Mouse (Mus musculus) heart, postnatal 36 days (tissue): ENCODE results near the gene Plin4. TPM values are rescaled to one million over a fixed set of nuclear protein-coding genes. Genes with fewer than 3 reads are reported as not detected.

Source experiments
- DNase-seq, 2 experiments: peaks; one replicate each; pipeline ENCODE4 v3.0.0; 2021 to 2022
- intact Hi-C: fragments of 180-260 bp; cut with DNase I; formaldehyde crosslinking; loops from one replicate; pipeline ENCODE4 v1.15.1; 2025
- total RNA-seq, 2 experiments: library from RNA; stranded (reverse); gene quantifications; 2 replicates each; pipeline ENCODE4 v1.2.3; 2021

The Plin4 gene
- total RNA-seq: 100 to 1,000 TPM; 157 to 172 TPM

DNA sequence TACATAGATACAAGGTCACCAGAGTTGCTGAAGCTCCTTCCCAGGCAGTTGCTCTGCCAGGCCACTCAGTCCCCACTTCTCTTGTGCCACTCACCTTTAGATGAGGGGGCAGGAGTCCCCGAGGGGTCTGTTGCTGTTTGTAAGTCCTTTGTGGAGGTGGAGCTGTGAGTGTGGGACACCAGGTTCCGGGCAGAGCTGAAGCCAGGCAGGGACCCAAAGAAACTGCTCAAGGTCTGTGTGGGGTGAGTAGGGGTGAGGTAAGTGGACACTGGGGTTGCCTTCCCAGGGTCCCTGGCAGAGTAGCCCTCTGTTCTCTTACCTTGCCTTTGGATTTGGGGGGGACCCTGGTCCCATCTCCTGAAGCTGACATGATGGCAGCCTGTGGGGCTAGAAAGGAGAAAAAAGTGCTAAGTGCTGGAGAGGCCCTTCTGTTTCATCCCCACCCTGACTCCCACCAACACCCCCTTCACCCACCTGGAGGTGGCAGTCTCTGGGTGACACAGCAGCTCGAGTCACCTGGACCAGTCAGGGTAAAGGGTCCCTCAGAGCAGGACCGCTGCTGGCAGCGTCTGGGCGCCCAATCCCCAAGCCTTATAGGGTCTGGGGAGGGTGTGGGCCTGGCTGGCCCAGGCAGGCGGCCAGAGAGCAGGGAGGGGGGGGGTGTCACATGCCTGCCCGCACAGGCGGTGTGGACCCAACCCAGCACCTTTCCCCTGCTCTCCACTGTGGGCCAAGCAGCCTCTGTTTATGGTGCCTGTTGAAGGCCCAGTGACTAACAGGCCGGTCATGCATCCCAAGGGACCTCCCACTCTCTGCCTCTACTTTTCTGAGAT, at the start of gene Plin4:
Gene Plin4, minus strand, starts transcription at position 585 of the 833 bp plus-strand sequence.
- intact Hi-C loops: loop anchor here (5.0 kb wide), 1 partner anchor 148 kb away; the partner anchor contains the start of gene Fem1a

DNA sequence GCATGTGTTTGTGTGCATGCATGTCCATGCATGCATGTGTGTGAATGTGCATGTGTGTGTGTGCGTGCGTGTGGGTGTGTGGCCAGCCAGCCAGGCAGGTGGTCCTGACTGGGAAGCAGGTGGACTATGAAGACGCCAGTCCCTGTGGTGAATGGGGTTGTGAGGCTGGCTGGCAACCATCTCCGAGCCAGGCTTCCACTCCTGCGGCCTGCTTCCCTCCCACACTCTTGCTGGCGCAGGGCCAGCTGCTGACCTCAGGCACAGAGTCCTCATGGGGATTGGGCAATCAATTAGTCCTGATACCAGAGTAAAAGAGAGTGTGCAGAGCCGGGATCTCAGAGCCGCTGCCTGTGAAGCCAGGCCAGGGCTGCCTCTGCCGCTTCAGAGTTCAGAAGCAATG, 44.0 kb upstream of the Plin4 start:
- DNase-seq: peak; percentile 53 to 66
- intact Hi-C loops: no loop called here

More for the DNA sequence above, at the start of gene Plin4:
- DNase-seq: peak; percentile 69 to 74

DNA sequence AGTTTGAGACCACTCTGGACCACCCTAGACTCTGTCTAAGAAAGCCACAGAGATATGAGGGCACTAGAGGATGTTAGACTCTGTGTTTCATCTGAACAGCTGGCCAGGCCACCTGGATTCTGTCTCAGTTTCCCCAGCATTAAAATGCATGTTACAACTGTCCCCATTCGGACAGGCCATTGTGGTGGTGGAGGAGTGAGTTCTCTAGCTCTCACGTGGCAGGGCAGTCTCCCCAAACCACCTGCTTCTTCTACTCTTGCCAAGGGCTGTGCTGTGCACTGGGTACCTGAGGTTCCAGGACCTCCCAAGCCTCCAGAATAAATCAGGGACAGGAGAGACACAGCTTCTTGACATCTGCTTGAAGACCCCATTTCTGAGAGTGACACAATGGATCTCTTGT, 40.3 kb upstream of the Plin4 start:
- DNase-seq: no peak
- intact Hi-C loops: no loop called here

DNA sequence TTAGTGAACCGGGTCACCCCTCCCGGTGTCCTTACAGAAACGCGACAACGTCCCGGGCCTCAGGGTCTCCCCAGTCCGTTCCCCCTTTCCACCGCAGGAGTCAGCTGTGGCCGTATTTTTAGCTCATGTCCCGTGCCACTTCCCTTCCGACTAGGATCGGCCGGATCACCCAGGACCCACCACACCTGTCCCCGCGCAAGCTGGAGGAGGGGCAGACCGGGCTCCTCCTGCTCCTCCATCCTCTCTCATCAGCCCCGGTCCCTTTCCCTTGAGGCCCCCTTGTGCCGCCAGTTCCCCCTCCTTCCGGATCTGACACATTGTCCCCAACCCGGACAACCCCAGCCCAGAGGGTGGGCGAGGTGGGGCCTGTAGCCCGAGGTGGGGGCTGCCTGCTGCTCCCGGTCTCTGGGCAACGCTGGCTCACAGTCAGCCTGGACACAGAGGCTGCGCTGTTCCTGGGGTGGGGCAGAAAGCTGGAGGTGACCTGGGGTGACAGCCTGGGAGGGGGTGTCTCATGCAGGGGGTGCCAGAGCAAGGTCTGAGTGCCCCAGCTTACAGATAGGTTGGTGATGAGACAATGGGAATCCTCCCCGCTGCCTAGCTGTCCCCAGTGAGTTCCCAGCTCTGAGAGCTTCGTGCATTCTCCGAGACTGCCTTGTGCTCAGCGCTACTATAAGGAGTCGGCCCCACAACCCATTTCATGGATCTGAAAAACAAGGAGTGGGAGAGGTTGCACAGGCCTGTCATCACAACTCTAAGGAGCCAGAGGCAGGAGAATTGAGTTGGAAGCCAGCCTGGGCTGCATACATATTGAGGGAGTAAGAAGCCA, 39.4 kb upstream of the Plin4 start:
- no peak for DNase-seq
- intact Hi-C loops: no loop called here

DNA sequence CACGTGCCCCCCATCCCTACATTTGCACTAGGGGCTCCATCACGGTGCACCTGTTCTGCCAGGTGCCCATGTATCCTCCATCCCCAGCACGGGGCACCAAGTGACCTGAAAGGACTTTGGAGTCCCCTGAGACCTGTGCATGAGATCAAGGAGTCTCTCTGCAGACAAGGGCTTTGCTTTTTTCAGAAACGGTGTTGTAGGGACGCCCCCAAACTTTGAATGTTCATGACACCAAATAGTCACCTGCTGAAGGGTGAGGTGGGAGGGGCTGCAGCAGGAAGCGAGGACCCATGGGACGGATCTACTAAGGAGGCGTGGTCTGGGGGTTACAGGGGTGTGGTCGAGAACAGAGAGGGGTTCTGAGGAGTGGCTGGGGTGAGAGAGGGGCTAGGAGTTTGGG, 38.7 kb upstream of the Plin4 start:
- intact Hi-C loops: no loop called here
- no peak for DNase-seq

DNA sequence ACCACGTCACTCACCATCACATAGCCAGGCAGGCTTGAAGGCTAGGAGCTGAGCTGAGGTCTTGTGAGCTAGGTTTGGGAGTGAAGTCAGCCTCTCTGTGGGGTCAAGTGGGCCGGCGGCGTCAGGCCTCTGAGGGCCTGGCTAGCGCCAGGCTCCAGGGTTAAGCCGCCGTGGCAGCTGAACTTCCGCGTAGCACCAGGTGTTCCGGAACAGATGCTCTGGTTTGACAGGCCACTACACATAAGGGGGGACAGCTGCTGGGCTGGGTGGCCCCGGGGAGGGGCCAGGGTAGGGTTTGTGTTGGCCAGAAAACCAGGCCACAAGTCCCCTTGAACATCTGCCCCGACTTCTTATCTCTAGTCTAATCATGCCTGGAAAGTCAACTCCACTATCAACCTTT, 37.8 kb upstream of the Plin4 start:
- no peak for DNase-seq
- intact Hi-C loops: no loop called here

DNA sequence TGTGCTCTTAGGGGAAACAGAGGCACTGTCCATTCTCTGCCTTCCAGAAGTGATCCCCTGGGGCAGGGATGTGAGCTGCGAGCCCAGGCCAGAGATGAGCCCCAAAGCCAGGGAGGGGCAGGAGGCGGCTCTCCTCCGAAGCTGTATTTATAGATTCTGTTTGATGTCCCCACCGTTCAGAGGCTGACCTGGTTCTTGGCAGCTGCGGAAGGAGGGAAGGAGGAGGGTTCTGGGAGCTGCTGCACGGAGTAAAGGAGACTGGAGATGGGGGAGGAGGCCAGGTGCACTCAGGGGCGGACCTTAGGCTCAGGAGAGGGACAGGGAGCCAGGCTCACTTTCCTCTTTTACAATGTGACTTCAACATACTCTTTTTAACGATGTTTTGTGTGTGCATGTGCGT, 36.5 kb upstream of the Plin4 start:
- intact Hi-C loops: no loop called here

DNA sequence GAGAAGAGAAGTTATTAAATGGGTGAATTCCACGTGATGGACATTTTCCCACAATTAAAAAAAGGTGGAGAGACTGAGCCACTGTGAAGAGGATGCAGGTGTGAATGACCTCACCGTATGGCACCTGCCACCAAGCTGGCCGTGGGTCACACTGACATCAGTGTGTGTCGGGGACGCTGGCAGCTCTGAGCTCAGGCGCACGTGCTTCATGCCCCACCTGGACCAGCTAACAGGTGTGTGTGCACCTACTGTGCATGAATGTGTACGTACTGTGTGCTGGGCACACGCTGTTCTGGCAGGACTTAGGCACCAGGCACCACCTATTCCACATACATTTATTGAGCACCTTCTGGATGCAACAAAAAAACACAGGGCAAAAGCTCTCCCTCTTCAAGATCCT, 34.9 kb upstream of the Plin4 start:
- intact Hi-C loops: no loop called here
- DNase-seq: no peak

More for the DNA sequence above, 36.5 kb upstream of the Plin4 start:
- no peak for DNase-seq

DNA sequence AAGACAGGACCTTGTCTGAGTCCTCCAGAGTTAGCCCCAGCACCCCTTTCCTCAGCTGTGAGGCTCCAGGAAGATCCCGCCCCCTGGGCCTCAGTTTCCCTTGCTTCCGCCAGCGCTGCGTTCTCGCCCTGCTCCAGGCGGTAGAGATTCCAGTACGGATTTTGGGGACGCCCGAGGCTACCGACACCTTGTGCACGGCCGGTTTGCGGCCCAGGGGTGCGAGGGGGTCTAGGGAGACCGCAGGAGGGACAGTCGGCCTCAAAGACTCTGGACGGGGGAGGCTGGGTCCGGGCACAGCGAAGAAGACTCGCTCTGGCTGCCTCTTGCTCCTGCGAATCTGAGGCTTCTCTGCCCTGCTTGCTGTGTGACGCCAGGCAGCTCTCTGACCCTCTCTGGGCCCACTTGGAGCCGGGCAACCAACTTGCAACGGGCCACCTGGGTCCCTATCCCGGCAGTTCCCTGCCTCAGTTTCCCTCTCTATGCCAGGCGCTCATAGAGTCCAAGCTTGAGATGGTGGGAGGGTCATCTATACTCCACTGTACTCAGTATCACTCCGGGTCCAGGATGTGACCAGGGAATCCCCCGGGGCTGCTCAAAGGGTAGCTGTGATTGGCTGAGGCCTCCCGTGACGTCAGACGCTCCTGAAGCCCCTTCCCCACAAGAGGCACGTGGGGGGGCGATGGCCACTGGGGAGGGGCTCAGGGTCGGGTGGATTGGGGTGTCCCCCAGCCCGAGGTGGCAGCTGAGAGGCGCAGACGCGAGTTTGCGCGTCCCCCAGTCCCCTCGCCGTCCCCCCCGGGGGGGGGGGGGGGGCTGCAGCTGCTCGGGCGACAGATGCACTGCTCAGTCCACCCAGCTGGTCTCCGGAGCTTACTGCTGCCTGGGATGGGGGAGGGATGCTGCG, 32.4 kb upstream of the Plin4 start:
- intact Hi-C loops: no loop called here
- DNase-seq: peak in 1 of 2 experiments; percentile 64

DNA sequence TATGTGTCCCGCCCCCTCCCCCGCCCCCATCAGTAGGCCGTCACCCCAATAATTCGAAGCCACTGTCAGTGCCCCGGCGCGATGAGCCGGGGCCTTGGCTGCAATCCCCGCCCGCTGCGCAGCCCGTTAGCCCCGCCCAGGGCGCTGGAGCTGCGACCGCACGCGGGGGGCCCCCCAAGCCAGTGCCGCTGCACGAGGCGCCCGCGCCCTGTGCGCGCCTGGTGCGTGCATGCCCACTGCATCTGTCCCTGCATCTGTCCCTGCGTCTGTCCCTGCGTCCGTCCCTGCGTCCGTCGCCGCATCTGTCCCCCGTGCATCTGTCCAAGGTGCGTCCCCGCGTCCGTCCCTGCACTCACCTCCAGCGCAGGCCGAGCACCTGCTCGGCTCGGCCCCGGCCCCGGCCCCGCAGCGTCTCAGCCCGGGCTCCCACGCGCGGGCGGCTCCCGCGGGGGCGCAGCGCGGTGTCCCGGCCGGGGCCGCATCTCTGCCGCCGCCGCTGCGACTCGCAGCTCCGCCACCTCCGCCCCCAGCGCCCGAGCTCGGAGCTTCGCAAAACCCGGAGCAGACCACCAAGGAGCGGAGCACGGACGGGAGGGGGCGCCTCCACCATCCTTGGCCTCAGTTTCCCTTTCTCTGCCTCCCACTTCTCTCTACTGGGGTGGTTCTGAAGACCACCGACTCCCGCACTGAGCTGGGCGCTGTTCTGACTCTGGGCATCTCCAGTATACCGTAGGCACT, 30.4 kb upstream of the Plin4 start, which contains the start of gene Sema6b:
Gene Sema6b, minus strand, starts transcription at position 486 of the 738 bp plus-strand sequence.
- peak; percentile 67 to 79 for DNase-seq
- intact Hi-C loops: no loop called here

DNA sequence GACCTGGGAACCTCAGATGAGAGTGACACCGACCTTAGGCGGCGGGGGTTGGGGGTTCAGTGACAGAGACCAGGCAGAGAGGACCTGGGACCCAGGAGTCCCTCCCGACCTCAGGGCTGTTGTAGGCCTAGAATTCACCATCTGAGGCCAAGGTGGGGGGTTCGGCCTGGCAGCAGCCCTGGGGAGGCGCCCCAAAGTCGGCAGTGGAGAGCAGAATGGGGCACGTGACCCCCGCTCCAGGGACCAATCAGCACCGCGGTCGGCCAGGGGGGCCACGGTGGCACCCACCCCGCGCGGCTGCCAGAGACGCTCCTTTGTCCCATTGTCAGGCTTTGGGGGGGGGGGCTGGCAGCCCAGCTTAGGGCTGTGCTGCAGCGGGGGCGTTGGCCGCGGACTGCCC, 29.8 kb upstream of the Plin4 start:
- no peak for DNase-seq
- intact Hi-C loops: no loop called here

DNA sequence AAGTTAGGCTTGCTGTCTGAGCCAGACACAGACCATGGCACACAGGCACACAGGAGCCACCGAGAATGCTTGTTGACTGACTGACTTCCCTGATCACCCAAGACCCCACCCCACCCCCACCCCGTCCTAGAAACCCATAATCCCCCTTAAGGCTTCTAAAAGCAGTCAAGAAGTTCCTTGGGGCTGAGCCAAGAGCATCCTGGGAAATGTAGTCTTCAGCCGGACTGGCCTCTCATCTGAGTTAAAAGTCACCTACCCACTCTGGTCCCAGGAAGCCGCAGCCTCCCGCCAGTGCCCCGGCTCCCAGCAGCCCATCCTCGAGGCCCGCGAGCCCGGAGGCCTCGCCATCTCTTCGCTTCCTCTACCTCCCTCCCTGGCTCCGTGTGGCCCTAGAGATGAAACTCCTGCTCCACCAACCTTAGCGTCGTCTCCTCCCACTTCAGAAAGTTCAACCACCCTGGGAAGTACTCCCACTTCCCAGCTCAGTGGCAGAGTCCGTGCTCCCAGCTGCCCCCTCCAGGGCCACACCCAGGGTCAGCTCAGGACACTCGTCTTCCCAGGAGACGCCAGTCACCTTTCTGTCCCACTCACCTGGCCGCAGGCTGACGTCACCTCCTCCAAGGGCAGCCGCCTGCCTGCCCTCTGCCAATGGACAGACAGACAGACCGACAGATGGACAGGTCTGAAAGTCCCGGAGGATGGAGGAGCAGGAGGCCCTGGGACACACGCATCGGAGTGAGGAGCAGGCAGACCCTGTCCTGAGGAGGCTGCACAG, 28.4 kb upstream of the Plin4 start:
- intact Hi-C loops: no loop called here

DNA sequence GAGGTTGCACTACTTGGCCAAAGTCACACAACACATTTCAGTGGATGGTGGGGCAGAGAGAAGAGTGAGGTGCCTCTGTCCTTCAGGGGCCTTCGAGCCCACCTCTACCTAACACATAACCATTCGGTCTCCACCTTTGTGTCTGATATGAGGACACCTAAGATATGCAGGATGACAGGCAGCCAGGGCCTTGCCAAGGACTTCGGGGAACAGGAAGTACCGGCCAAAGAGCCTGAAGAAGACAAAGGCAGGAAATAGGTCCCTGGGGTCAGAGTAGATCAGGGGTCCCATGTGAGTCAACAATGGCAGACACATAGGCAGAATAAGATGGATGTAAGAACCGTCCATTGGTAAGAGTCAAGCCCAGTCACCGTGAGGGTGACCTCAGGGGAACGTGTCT, 27.0 kb upstream of the Plin4 start:
- intact Hi-C loops: no loop called here
- no peak for DNase-seq

More for the DNA sequence above, 28.4 kb upstream of the Plin4 start:
- DNase-seq: no peak

DNA sequence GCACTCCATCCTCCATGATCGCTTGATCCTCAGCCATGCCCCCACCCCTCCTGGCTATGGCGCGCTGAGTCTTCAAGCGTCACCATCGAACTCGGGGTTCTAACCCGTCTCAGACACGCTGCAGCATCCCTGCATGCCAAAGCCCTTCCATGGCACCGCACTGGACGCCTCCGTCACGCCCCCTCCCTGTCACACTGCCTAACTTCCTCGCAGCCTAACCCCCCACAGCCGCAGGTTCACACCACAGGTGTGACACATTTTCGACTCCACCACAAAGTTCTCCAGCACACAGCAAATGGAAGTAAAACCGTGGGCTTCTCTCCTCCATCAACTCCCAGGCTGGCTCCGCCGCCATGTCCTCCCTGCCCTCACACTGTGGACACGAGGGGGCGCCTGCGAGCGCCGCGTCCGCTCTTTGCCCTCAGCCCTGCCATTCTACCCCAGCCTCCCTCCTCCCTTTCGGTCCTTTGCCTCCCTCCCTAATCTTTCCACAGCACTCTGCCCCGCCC, 24.9 kb upstream of the Plin4 start:
- intact Hi-C loops: loop anchor here (5.0 kb wide), 1 partner anchor 218 kb away; no protein-coding TSS in a partner anchor
- DNase-seq: peak; percentile 79 to 81

DNA sequence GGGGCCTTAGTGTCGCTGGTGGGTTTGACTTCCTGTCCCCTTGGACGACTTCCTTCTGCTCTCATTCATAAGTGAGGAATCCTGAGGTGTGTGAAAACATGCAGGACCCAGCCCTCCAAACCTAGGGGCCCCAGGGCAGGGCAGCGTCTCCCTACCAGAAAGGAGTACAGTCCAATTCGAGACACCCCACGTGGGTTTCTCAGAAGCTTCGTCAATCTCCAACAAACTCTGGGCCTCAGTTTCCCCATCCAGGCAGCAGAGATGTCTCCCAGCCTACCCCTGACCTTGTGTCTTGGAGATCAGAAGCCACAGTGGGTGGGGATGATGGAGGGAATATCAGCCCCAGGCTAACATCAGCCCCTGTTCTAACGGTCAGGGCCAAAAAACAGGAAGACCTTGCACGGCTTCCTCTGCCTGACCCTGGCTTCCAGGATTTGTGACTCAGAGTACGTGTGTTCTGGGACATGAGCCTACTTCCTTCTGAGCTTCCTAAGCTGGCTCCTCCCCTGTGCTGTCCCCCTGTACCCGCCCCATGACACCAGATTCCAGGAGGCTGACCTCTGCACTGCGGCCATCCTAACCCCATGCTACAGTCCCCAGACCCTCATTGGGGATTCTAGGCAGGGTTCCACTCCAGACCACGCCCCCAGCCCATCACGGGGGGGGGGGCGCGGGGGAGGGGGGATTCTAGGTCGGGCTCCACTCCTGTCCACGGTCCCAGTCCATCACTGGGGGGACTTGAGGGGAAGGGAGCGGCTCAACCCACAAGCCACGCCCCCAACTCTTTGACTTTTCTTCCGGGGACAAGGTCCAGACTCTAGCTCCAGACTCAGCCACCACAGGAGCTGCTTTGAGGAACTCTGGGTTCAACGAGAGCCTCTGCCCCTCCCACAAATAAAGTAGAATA, 24.1 kb upstream of the Plin4 start:
- intact Hi-C loops: loop anchor here (1.0 to 5.0 kb wide), 2 partner anchors 26 to 219 kb away; no protein-coding TSS in a partner anchor
- peak; percentile 72 to 83 for DNase-seq

DNA sequence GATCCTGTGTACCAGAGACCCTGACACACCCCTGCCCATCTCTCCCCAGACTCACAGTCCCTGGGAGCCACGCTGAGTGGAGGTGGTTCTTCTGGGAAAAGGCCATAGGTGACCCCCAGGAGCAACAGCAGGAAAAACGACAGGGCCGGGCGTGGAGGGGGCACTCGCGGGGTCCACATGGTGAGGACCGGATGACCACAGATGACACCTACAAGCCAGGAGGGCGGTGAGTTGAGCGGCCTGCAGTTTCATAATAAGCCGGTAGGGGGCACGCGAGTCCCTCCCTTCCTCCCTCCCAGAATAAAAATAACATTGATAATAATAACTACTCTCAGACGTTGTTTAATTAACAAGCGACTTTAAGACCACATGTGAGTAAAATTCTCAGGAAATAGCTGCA, 23.1 kb upstream of the Plin4 start:
- peak; percentile 80 to 83 for DNase-seq

DNA sequence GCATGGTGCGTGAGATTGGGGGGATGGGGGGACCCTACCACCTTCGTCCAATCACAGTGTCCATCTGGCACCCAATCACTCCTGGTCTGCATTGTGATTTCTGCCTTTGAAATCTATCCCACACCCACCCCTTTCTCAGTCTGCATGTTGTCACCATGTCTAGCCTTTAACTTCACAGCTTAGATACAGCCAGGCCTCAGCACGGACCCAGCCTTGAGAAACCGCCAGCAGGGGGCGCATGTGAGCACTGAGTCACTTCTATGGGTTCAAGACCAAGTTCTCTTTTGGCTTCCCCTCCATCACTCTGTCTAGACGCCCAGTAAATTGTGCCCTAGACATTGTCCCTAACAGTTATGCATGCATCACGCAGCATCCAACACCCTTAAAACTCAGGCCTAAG, 22.2 kb upstream of the Plin4 start:
- DNase-seq: peak; percentile 70 to 82
- intact Hi-C loops: loop anchor here (1.0 to 5.0 kb wide), 2 partner anchors 123 to 220 kb away; no protein-coding TSS in a partner anchor

More for the DNA sequence above, 23.1 kb upstream of the Plin4 start:
- intact Hi-C loops: loop anchor here (1.0 to 5.0 kb wide), 3 partner anchors 27 to 220 kb away; no protein-coding TSS in a partner anchor
